Mouse (Mus musculus) erythroblast, embryonic 14.5 days (primary cell): ENCODE measurements around the gene Rgs8. TPM values are rescaled to one million over a fixed set of nuclear protein-coding genes. Genes with fewer than 3 reads are reported as not detected.

ENCODE experiments used
- H3K27me3 ChIP-seq: 2 replicates; pipeline ENCODE4 v1.6.1; 2012; ENCODE audit warnings: inconsistent platforms; ENCODE audit not compliant: control insufficient read depth
- H3K36me3 ChIP-seq: 2 replicates; pipeline ENCODE4 v1.6.1; 2012; ENCODE audit warnings: mild to moderate bottlenecking, inconsistent platforms; ENCODE audit not compliant: control insufficient read depth
- H3K4me1 ChIP-seq: 2 replicates; pipeline ENCODE4 v1.6.1; 2012; ENCODE audit warnings: inconsistent platforms; ENCODE audit not compliant: control insufficient read depth
- H3K4me3 ChIP-seq: replicated peaks from 2 replicates; pipeline ENCODE3; 2012; ENCODE audit warnings: moderate library complexity, mild to moderate bottlenecking, inconsistent platforms
- H3K9me3 ChIP-seq: 2 replicates; pipeline ENCODE4 v1.6.1; 2012; ENCODE audit warnings: low read length, inconsistent platforms, mixed read lengths; ENCODE audit not compliant: control insufficient read depth
- GATA1 ChIP-seq: IDR thresholded peaks from 2 replicates; pipeline ENCODE4 v1.6.1; 2012; ENCODE audit warnings: low read length, inconsistent platforms, mixed read lengths
- TAL1 ChIP-seq: IDR thresholded peaks from 3 replicates; pipeline ENCODE4 v1.6.1; 2012; ENCODE audit warnings: low read length, inconsistent platforms, mixed read lengths
- polyA plus RNA-seq: library from polyadenylated mRNA; stranded (reverse); fragments of >175 nt; gene quantifications from 2 replicates; pipeline ENCODE4 v1.2.3, GENCODE M21; 2012

The Rgs8 gene
- polyA plus RNA-seq, 1 experiment, result not detected

DNA sequence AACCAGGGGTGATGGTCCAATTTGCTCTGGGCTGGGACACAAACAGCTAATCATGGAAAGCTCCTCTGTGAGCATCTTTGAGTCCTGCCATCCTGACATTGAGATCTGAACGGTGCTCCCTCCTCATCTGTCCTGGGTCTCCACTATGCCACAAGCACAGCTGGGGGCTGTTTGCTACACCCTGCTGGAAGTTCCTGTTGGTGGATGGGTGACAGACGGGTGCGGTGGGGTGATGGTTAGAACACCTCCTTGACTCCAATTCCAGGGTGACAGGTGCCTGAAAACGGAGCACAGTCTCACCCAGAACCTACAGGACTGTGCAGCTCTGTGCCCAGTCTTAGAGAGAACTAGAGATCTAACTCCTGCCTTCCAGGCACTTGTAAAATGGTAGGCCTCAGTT, 82.0 kb downstream of the Rgs8 start:
- Histone ChIP-seq H3K9me3 (no peaks in the 10 kb centered on the region), H3K4me3 (no peak overlapping the region), H3K4me1 (peaks cover 18% of the 10 kb centered on the region), H3K36me3 (no peaks in the 10 kb centered on the region), H3K27me3 (peaks cover 31% of the 10 kb centered on the region)
- TF ChIP-seq GATA1 (no peak), TAL1 (no peak)

GRCm38 (mm10) chr1:153736096-153736495, 83.3 kb downstream of the Rgs8 start:
- Histone ChIP-seq H3K9me3 (no peaks in the 10 kb centered on the region), H3K36me3 (no peaks in the 10 kb centered on the region), H3K27me3 (peaks cover 43% of the 10 kb centered on the region), H3K4me1 (peaks cover 21% of the 10 kb centered on the region), H3K4me3 (no peak overlapping the region)
- TF ChIP-seq GATA1 (no peak), TAL1 (no peak)

DNA sequence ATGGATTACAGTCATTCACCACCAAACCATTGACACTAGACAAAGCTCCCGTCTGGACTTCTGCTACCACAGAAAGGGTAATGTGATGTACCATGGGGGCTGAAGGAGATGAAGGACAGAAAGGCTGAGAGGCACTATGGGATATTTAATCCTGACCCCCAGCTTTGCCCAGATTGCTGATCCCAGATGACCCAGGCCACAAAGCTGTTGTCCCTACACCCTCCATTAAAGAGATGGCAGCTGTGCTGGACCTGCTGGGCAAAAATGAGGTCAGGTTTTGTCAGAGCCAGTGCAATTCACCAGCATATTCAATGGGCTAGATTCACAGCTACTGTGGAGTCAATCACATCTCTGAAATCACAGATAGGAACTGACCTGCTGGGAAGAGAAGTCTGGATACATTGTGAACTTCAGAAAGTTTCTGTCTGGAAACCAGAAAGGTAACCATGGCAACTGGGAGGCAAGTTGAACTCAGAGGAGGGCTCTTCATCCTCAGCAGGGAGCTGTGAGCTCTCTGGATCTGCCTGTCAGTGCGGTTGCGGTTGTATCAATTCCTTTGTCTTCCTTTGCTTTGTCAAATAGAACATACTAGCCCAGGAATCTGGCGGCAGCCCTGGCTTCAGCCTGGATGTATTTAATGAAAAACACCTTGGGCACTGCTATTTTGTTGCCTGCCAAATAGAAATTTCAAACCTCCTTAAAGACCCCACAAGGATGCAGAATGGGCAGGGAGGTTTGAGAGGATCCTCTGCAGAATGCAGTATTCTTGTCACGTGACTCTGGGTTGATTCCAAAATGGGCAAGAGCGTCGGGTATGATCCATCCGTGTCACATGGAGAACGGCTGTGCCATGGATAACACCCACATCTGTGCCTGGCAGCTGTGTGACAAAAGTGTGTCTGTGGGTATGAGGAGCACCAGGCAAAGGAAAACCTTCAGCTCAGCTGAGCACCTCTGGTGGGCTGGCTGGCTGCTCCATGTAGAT, 84.6 kb downstream of the Rgs8 start:
- H3K9me3 ChIP-seq, result no peaks in the 10 kb centered on the region
- peaks cover 17% of the 10 kb centered on the region for H3K4me1 ChIP-seq
- no peaks in the 10 kb centered on the region for H3K36me3 ChIP-seq
- no peak for TF ChIP-seq GATA1
- no peak for TF ChIP-seq TAL1
- peaks cover 52% of the 10 kb centered on the region for H3K27me3 ChIP-seq
- no peak overlapping the region for H3K4me3 ChIP-seq

GRCm38 (mm10) chr1:153739437-153740015, 86.7 kb downstream of the Rgs8 start:
- Histone ChIP-seq H3K36me3 (no peaks in the 10 kb centered on the region), H3K4me1 (peaks cover 3% of the 10 kb centered on the region), H3K27me3 (peaks cover 52% of the 10 kb centered on the region), H3K9me3 (no peaks in the 10 kb centered on the region), H3K4me3 (no peak overlapping the region)
- TF ChIP-seq TAL1, result no peak
- no peak for TF ChIP-seq GATA1

- H3K4me3 ChIP-seq, result no peak within 1 kb of the TSS
- no peaks in the 10 kb centered on the region for H3K36me3 ChIP-seq
- no peak for TF ChIP-seq TAL1
- TF ChIP-seq GATA1, result no peak
- peaks cover 3% of the 10 kb centered on the region for H3K4me1 ChIP-seq
- H3K27me3 ChIP-seq, result peaks cover 52% of the 10 kb centered on the region
- no peaks in the 10 kb centered on the region for H3K9me3 ChIP-seq
Observed at GRCm38 (mm10) chr1:153740145-153740544, 87.3 kb downstream of the Rgs8 start, which contains the start of gene Rgs16. TSS of gene Rgs16 (plus strand) at chr1:153740349.

DNA sequence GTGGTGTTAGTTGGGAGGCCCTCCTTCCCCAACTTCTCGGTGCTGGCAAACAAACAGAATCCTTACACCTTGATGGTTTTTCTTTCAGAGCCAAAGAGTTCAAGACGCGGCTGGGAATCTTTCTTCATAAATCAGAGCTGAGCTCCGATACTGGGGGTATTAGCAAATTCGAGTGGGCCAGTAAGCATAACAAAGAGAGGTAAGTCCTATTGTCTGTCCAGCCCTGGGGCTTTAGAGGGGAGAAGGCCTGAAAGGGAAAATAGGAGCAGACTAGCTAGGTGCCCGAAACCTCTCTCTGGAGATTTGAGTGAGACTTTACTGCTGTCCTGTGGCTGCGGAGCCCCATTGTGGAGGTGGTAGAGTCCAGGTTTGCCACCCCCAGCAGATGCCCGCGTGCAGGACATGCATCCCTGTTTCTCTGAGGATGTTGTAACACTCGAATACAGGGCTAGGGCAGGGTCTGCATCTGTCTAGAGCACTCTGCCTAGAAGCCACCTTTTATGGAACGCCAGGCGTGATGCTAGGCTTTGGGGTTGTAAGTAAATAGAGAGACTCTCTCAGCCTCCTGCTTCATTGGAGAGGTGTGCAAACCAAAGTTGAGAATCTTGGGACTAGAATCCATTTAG, 88.1 kb downstream of the Rgs8 start:
- peaks cover 49% of the 10 kb centered on the region for H3K27me3 ChIP-seq
- TF ChIP-seq GATA1 (no peak), TAL1 (no peak)
- no peaks in the 10 kb centered on the region for H3K36me3 ChIP-seq
- H3K4me1 ChIP-seq, result peaks cover 3% of the 10 kb centered on the region
- H3K4me3 ChIP-seq, result no peak overlapping the region
- no peaks in the 10 kb centered on the region for H3K9me3 ChIP-seq

DNA sequence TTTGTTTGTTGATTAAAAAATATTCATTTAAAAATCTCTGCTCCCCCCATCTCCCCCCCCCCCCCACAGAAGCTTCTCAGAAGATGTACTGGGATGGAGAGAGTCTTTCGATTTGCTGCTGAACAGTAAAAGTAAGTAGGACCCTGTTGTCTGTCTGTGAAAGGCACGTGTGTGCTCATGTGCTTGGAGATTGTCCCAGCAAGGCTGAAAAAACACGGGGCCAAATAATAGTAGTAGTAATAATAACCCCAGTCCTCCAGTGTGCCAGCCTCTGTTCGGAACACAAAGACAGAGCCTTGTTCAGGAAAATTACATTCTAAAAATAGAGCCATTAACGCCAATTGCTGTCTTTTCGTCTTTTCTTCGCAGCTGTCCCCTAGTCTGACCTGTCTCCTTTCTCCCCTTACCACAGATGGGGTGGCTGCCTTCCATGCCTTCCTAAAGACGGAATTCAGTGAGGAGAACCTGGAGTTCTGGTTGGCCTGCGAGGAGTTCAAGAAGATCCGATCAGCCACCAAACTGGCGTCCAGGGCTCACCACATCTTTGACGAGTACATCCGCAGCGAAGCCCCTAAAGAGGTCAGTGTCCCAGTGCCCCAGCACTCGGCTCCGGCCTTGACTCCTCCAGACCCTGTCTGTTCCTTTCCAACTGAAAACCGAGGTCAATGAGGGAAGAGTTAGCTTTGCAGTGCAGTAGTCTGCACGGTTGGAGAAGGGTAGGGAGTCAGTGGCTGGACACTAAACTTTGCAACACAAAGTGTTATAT, 88.9 kb downstream of the Rgs8 start:
- no peaks in the 10 kb centered on the region for H3K36me3 ChIP-seq
- peaks cover 49% of the 10 kb centered on the region for H3K27me3 ChIP-seq
- H3K4me1 ChIP-seq, result peaks cover 8% of the 10 kb centered on the region
- H3K9me3 ChIP-seq, result no peaks in the 10 kb centered on the region
- no peak overlapping the region for H3K4me3 ChIP-seq
- TF ChIP-seq GATA1, result no peak
- no peak for TF ChIP-seq TAL1

DNA sequence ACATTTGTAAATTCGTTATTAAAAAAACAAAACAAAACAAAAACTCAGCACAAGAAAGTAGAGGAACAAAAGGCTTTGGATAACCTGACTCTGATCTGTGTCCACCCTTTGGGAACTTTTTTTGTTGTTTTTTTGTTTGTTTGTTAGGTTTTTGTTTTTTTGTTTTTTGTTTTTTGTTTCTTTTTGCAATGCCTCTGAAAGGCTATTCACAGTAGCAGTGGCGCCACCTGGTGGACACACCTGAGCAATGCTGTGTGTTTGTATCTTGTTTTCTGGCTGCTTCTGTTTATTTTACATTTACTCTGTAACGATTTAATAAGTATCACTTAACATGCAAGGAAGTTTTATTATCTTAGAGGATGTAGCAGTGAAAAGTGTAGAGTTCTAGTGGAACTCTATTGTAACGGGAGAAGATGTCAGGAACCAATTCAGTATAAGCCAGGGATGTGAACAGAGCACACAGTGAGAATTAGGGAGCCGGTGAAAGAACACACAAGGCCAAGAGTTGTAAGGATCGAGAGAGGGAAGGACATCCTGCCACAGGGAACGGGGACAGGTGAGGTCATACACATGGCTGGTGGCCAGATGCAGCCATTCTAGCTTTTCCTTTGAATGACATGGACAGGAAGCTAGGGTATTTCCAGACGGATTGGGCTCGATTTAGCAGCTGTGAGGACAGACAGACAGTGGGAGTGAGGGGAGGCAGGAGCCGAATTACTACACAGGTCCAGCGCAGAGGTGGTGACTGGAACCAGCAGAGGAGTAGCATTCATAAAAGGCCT, 89.7 kb downstream of the Rgs8 start:
- Histone ChIP-seq H3K4me1 (peaks cover 11% of the 10 kb centered on the region), H3K4me3 (no peak overlapping the region), H3K36me3 (no peaks in the 10 kb centered on the region), H3K27me3 (peaks cover 44% of the 10 kb centered on the region), H3K9me3 (no peaks in the 10 kb centered on the region)
- no peak for TF ChIP-seq TAL1
- no peak for TF ChIP-seq GATA1
